Mouse (Mus musculus): ENCODE data around the gene Naga. TPM values are rescaled to one million over a fixed set of nuclear protein-coding genes. Genes with fewer than 3 reads are reported as not detected.

The Naga gene
- total and polyA plus RNA-seq, 3 experiments, result 17.7 to 28.2 (median 18.7) TPM

GRCm38 (mm10) chr15:82372446-82372845 is 33.7 kb upstream of the Naga start:
- in situ Hi-C loops (cut with MboI; ENCODE audit: low pct_ligation_motif_present, low pct_unique_long_range_greater_than_20kb, low sequenced_read_pairs), result no loop called here
- no peaks in the 10 kb centered on the region for H3K36me3 ChIP-seq (replicated peaks in 1 of 2; ENCODE audit: control insufficient read depth in 1 of 2, insufficient read depth in 1 of 2, low read length in 1 of 2)
- H3K4me2 ChIP-seq (ENCODE audit: insufficient read depth, low read depth, poor library complexity, severe bottlenecking), result no peak overlapping the region
- no peak for DNase-seq (ENCODE audit: extremely low read depth)
- TF ChIP-seq MXI1 (IDR thresholded peaks at IDR 0.05; ENCODE audit: low read depth, low read length) (no peak), ETS1 (conservative IDR thresholded peaks at IDR 0.05; ENCODE audit: low read depth, low read length) (no peak), MEF2A (IDR thresholded peaks at IDR 0.05; ENCODE audit: borderline replicate concordance, low read depth, low read length) (no peak), ZKSCAN1 (IDR thresholded peaks at IDR 0.05; ENCODE audit: borderline replicate concordance, low read depth, low read length) (no peak), GABPA (IDR thresholded peaks at IDR 0.05; ENCODE audit: insufficient replicate concordance, low read depth, low read length) (no peak), ELF1 (IDR thresholded peaks at IDR 0.05; ENCODE audit: low read depth, low read length) (no peak)
- H3K4me1 ChIP-seq (ENCODE audit: control insufficient read depth in 1 of 2, insufficient read depth in 2 of 2), result peaks cover 0 to 8% of the 10 kb centered on the region in 2 experiments; a peak in 2 of 4 replicates
- H3K79me2 ChIP-seq (replicated peaks; ENCODE audit: control insufficient read depth, extremely low read depth, insufficient read depth, poor library complexity, severe bottlenecking), result no peaks in the 10 kb centered on the region
- H3K9ac ChIP-seq (ENCODE audit: insufficient read depth, low read depth), result no peak overlapping the region
- H3K27ac ChIP-seq (ENCODE audit: insufficient read depth, low read depth), result no peak overlapping the region
- dilution Hi-C loops (cut with MboI; ENCODE audit: extremely low pct_ligation_motif_present, extremely low pct_unique_long_range_greater_than_20kb, low sequenced_read_pairs), result no loop called here
- no peaks in the 10 kb centered on the region for H3K9me3 ChIP-seq (replicated peaks; ENCODE audit: low read length)
- no peak overlapping the region for H3K4me3 ChIP-seq (replicated peaks in 1 of 3; ENCODE audit: low read depth in 2 of 3, low read length in 2 of 3, poor library complexity in 1 of 3)
- H3K27me3 ChIP-seq (replicated peaks), result peaks cover 64% of the 10 kb centered on the region

GRCm38 (mm10) chr15:82368851-82369250 is 30.1 kb upstream of the Naga start:
- H3K4me3 ChIP-seq (replicated peaks in 1 of 3; ENCODE audit: low read depth in 2 of 3, low read length in 2 of 3, poor library complexity in 1 of 3), result no peak overlapping the region
- H3K27me3 ChIP-seq (replicated peaks), result peaks cover 34% of the 10 kb centered on the region
- TF ChIP-seq POLR2AphosphoS2 (IDR thresholded peaks at IDR 0.05; ENCODE audit: low read depth, low read length) (no peak), RAD21 (IDR thresholded peaks at IDR 0.05; ENCODE audit: low read depth, low read length) (no peak), USF2 (conservative IDR thresholded peaks at IDR 0.05; ENCODE audit: low read depth, low read length) (no peak), E2F4 (IDR thresholded peaks at IDR 0.05; ENCODE audit: insufficient replicate concordance, low read depth, low read length) (no peak), ZMIZ1 (IDR thresholded peaks at IDR 0.05; ENCODE audit: low read depth, low read length) (no peak), HCFC1 (IDR thresholded peaks at IDR 0.05; ENCODE audit: low read depth, low read length) (no peak)
- dilution Hi-C loops (cut with MboI; ENCODE audit: extremely low pct_ligation_motif_present, extremely low pct_unique_long_range_greater_than_20kb, low sequenced_read_pairs), result no loop called here
- no peaks in the 10 kb centered on the region for H3K36me3 ChIP-seq (replicated peaks in 1 of 2; ENCODE audit: control insufficient read depth in 1 of 2, insufficient read depth in 1 of 2, low read length in 1 of 2)
- no peak for DNase-seq (ENCODE audit: extremely low read depth)
- no peak overlapping the region for H3K27ac ChIP-seq (ENCODE audit: insufficient read depth, low read depth)
- no peak overlapping the region for H3K4me2 ChIP-seq (ENCODE audit: insufficient read depth, low read depth, poor library complexity, severe bottlenecking)
- no peaks in the 10 kb centered on the region for H3K9me3 ChIP-seq (replicated peaks; ENCODE audit: low read length)
- no peak overlapping the region for H3K9ac ChIP-seq (ENCODE audit: insufficient read depth, low read depth)
- peaks cover 0 to 8% of the 10 kb centered on the region in 2 experiments; a peak in 2 of 4 replicates for H3K4me1 ChIP-seq (ENCODE audit: control insufficient read depth in 1 of 2, insufficient read depth in 2 of 2)
- in situ Hi-C loops (cut with MboI; ENCODE audit: low pct_ligation_motif_present, low pct_unique_long_range_greater_than_20kb, low sequenced_read_pairs), result no loop called here
- H3K79me2 ChIP-seq (replicated peaks; ENCODE audit: control insufficient read depth, extremely low read depth, insufficient read depth, poor library complexity, severe bottlenecking), result no peaks in the 10 kb centered on the region

- Histone ChIP-seq H3K4me1 (ENCODE audit: control insufficient read depth in 1 of 2, insufficient read depth in 2 of 2) (peaks cover 0 to 8% of the 10 kb centered on the region in 2 experiments; a peak in 2 of 4 replicates), H3K36me3 (replicated peaks in 1 of 2; ENCODE audit: control insufficient read depth in 1 of 2, insufficient read depth in 1 of 2, low read length in 1 of 2) (no peaks in the 10 kb centered on the region), H3K9me3 (replicated peaks; ENCODE audit: low read length) (no peaks in the 10 kb centered on the region), H3K27me3 (replicated peaks) (peaks cover 26% of the 10 kb centered on the region), H3K27ac (ENCODE audit: insufficient read depth, low read depth) (no peak overlapping the region), H3K4me2 (ENCODE audit: insufficient read depth, low read depth, poor library complexity, severe bottlenecking) (no peak overlapping the region), H3K79me2 (replicated peaks; ENCODE audit: control insufficient read depth, extremely low read depth, insufficient read depth, poor library complexity, severe bottlenecking) (no peaks in the 10 kb centered on the region), H3K9ac (ENCODE audit: insufficient read depth, low read depth) (no peak overlapping the region), H3K4me3 (replicated peaks in 1 of 3; ENCODE audit: low read depth in 2 of 3, low read length in 2 of 3, poor library complexity in 1 of 3) (no peak overlapping the region)
- in situ Hi-C loops (cut with MboI; ENCODE audit: low pct_ligation_motif_present, low pct_unique_long_range_greater_than_20kb, low sequenced_read_pairs) (no loop called here), dilution Hi-C loops (cut with MboI; ENCODE audit: extremely low pct_ligation_motif_present, extremely low pct_unique_long_range_greater_than_20kb, low sequenced_read_pairs) (no loop called here)
- DNase-seq (ENCODE audit: extremely low read depth), result no peak
- TF ChIP-seq TCF12 (IDR thresholded peaks at IDR 0.05; ENCODE audit: low read depth, low read length) (no peak), JUN (IDR thresholded peaks at IDR 0.05; ENCODE audit: insufficient read depth, low read depth, low read length) (no peak), USF2 (conservative IDR thresholded peaks at IDR 0.05; ENCODE audit: low read depth, low read length) (no peak), GABPA (IDR thresholded peaks at IDR 0.05; ENCODE audit: insufficient replicate concordance, low read depth, low read length) (no peak), RCOR1 (conservative IDR thresholded peaks at IDR 0.05; ENCODE audit: low read depth, low read length) (no peak), SMC3 (IDR thresholded peaks at IDR 0.05; ENCODE audit: low read depth, low read length) (no peak), NELFE (IDR thresholded peaks at IDR 0.05; ENCODE audit: low read depth, low read length) (no peak), NRF1 (IDR thresholded peaks at IDR 0.05; ENCODE audit: low read depth, low read length) (no peak), TBP (conservative IDR thresholded peaks at IDR 0.05; ENCODE audit: low read depth, low read length) (no peak), MYC (IDR thresholded peaks at IDR 0.05; ENCODE audit: low read depth, low read length) (no peak), ZC3H11A (IDR thresholded peaks at IDR 0.05; ENCODE audit: low read depth, low read length) (no peak), E2F4 (IDR thresholded peaks at IDR 0.05; ENCODE audit: insufficient replicate concordance, low read depth, low read length) (no peak), POLR2AphosphoS2 (IDR thresholded peaks at IDR 0.05; ENCODE audit: low read depth, low read length) (no peak), POLR2A (IDR thresholded peaks at IDR 0.05; ENCODE audit: low read depth, low read length) (no peak), CHD2 (IDR thresholded peaks at IDR 0.05; ENCODE audit: low read length) (no peak), CTCF (conservative IDR thresholded peaks at IDR 0.05 in 1 of 2, IDR thresholded peaks at IDR 0.05 in 1 of 2; ENCODE audit: low read depth in 2 of 2, low read length in 2 of 2) (no peak), PAX5 (IDR thresholded peaks at IDR 0.05; ENCODE audit: low read length) (no peak), BHLHE40 (IDR thresholded peaks at IDR 0.05; ENCODE audit: low read depth, low read length) (no peak)
These were observed 29.4 kb upstream of the Naga start for GRCm38 (mm10) chr15:82368146-82368545.
